Mouse (Mus musculus) hindbrain, postnatal 0 days (tissue): ENCODE measurements at regions not wholly inside any gene's neighbourhood (a gene's known extent, or its start where the extent isn't known, plus 50 kb on each side); places are given as distances from the start of the nearest gene placed in this dataset.

Experiments
- ATAC-seq: fragments of 200-750 bp; cut with Nextera tagmentation; 2 replicates; pipeline ENCODE4 v1.8.0; 2017; ENCODE audit warnings: mild to moderate bottlenecking, moderate TSS enrichment, moderate library complexity
- DNase-seq: peaks from one replicate; pipeline ENCODE4 v3.0.0-alpha.2; 2015; ENCODE audit warnings: low spot score
- H3K27ac ChIP-seq: fragments of 300-500 bp; sonication (generic); 2 replicates; pipeline ENCODE4 v1.5.1; 2014; ENCODE audit warnings: mild to moderate bottlenecking
- H3K27me3 ChIP-seq: fragments of 300-500 bp; sonication (generic); 2 replicates; pipeline ENCODE4 v1.6.1; 2014; ENCODE audit warnings: low read length, mixed read lengths; ENCODE audit not compliant: insufficient read depth
- H3K36me3 ChIP-seq: fragments of 300-500 bp; sonication (generic); 2 replicates; pipeline ENCODE4 v1.6.1; 2014; ENCODE audit warnings: low read length, mixed read lengths; ENCODE audit not compliant: insufficient read depth
- H3K4me1 ChIP-seq: fragments of 300-500 bp; sonication (generic); 2 replicates; pipeline ENCODE4 v1.6.1; 2014; ENCODE audit warnings: antibody characterized with exemption, low read length, mixed read lengths; ENCODE audit not compliant: insufficient read depth
- H3K4me2 ChIP-seq: fragments of 300-500 bp; sonication (generic); 2 replicates; pipeline ENCODE4 v1.6.1; 2014; ENCODE audit warnings: low read depth, mild to moderate bottlenecking, low read length, moderate library complexity, mixed read lengths
- H3K4me3 ChIP-seq: fragments of 300-500 bp; sonication (generic); 2 replicates; pipeline ENCODE4 v1.5.1; 2014; ENCODE audit warnings: low read length
- H3K9ac ChIP-seq: fragments of 300-500 bp; sonication (generic); replicated peaks from 2 replicates; pipeline ENCODE4 v1.6.1; 2014; ENCODE audit warnings: mild to moderate bottlenecking, low read length, moderate library complexity, mixed read lengths
- H3K9me3 ChIP-seq: fragments of 300-500 bp; sonication (generic); 2 replicates; pipeline ENCODE4 v1.6.1; 2016; ENCODE audit warnings: low read length, mixed read lengths
- CTCF ChIP-seq: IDR thresholded peaks from 2 replicates; pipeline ENCODE4 v1.5.1; 2016; ENCODE audit warnings: antibody characterized with exemption, control low read depth, low read depth
- WGBS: fragments of 180-500 bp; shearing (Covaris S2); extraction: QIAGEN DNeasy Blood & Tissue Kit; methylation state at CpG from one replicate; pipeline ENCODE4 v1.1.7; 2014; 5-methylcytosine and 5-hydroxymethylcytosine counted together

DNA sequence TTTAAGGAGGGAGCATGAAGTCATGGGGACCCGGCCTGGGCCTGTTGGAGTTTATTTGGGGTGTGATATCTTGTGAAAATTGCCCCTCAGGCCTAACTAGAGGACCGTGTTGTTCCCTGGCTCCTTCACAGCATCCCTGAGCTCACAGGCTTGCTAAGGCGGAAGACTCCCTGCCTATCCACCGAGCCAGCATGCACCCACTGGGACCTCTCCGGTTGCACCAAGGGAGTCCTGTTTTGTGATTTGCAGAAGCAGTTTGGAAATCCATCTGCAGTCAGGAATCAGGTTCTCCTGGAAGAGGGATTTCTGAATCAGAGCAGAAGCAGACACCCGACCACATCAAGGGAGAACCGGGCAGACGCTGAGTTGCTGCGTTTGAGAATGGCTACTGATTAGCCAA, 61.6 kb upstream of the Vangl1 start:
- Histone ChIP-seq H3K4me3 (no peak overlapping the region), H3K9ac (no peak overlapping the region), H3K4me2 (no peak overlapping the region), H3K27ac (no peak overlapping the region), H3K9me3 (no peaks in the 10 kb centered on the region), H3K36me3 (no peaks in the 10 kb centered on the region), H3K27me3 (no peaks in the 10 kb centered on the region), H3K4me1 (no peaks in the 10 kb centered on the region)
- whole genome bisulfite sequencing, result 77% methylated on average over 9 of the region's 9 CpGs
- ATAC-seq (no peak), DNase-seq (no peak)
- TF ChIP-seq CTCF, result no peak

DNA sequence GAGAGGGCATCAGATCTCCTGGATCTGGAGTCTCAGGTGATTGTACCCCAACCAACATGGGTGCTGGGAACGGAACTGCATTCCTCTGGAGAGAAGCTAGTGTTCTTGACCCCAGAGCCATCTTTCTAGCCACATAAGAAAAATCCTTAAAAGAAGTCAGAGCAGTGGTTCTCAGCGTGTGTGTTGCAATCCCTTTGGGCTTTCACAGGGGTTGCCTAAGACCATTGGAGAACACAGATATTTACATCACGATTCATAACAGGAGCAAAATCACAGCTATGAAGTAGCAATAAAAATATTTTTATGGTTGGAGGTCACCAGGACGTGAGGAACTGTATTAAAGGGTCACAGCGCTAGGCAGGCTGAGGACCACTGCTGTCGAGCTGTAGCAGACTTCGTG, 60.7 kb upstream of the Vangl1 start:
- Histone ChIP-seq H3K4me3 (no peak overlapping the region), H3K4me1 (no peaks in the 10 kb centered on the region), H3K27ac (no peak overlapping the region), H3K9me3 (no peaks in the 10 kb centered on the region), H3K9ac (no peak overlapping the region), H3K27me3 (no peaks in the 10 kb centered on the region), H3K4me2 (no peak overlapping the region), H3K36me3 (no peaks in the 10 kb centered on the region)
- 76% methylated on average over 7 of the region's 7 CpGs for WGBS
- TF ChIP-seq CTCF, result no peak
- no peak for ATAC-seq
- no peak for DNase-seq

DNA sequence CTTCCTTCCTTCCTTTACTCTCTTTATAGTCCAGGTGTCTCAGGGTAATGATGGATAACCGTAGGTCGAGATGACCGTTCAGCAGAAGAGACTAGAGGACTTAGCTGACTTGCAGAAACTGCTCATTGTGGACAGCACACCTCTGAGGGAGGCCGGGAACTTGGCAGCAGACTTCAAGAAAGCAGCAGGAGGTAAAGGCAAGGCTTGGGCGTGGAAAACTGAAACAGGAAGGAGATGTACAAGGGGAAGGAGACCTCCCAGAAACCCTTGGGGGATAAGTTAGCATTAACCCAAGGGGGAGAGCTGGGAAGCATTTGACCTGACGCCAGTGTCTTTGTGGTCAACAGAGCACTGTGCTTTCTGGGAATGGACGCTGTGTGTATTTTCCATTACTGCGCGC, 58.8 kb upstream of the Vangl1 start:
- H3K4me3 ChIP-seq, result no peak overlapping the region
- no peak overlapping the region for H3K9ac ChIP-seq
- H3K27ac ChIP-seq, result no peak overlapping the region
- H3K36me3 ChIP-seq, result no peaks in the 10 kb centered on the region
- no peaks in the 10 kb centered on the region for H3K27me3 ChIP-seq
- DNase-seq (no peak), ATAC-seq (no peak)
- 64% methylated on average over 9 of the region's 9 CpGs for WGBS
- no peaks in the 10 kb centered on the region for H3K4me1 ChIP-seq
- H3K4me2 ChIP-seq, result no peak overlapping the region
- no peak for TF ChIP-seq CTCF
- no peaks in the 10 kb centered on the region for H3K9me3 ChIP-seq

DNA sequence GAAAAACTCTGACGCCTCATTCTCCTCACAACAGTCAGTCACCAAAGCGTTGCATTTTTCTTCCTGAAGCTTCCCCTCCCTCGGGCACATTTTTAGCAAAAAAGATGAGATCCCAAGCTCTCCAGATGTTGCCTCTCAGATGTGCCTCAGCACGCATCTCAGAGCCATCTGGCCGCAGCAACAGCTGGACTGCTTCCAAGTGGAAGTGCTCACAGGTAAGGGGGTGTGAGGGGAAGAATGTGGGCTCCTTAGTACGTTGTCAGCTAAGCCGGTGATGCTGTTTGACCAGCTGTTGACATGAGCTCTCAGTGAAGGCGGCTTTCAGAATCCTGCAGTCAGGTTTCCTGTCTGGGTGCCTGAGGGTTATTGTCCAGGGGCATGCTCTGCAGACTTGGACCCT, 58.2 kb upstream of the Vangl1 start:
- 46% methylated on average over 8 of the region's 8 CpGs for WGBS
- peak; percentile 44; the same call in 1 of the 2 replicates for ATAC-seq
- H3K4me3 ChIP-seq, result no peak overlapping the region
- H3K27me3 ChIP-seq, result no peaks in the 10 kb centered on the region
- H3K36me3 ChIP-seq, result no peaks in the 10 kb centered on the region
- H3K9ac ChIP-seq, result no peak overlapping the region
- no peaks in the 10 kb centered on the region for H3K9me3 ChIP-seq
- H3K4me2 ChIP-seq, result no peak overlapping the region
- peak; percentile 36 for DNase-seq
- H3K27ac ChIP-seq, result no peak overlapping the region
- TF ChIP-seq CTCF, result no peak
- no peaks in the 10 kb centered on the region for H3K4me1 ChIP-seq

DNA sequence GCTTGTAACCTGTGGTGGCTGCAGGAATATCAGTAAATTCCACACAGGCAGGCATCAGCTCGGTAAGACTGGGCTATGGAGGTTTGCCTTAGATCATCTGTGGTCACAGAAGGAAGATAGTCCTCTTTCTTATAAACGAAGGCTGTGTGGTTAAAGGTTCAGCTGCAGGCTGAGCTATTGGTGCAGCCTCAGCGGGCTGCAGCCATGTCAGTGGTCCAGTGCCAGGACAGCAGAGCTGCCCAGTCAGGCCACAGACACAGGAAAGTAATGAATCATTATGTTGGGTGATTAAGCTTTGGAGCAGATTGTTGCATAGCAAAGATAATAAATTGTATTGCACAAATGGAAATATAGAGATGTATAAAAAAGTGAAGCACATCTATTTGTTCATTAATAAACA, 57.0 kb upstream of the Vangl1 start:
- no peak for DNase-seq
- H3K4me3 ChIP-seq, result no peak overlapping the region
- H3K27me3 ChIP-seq, result no peaks in the 10 kb centered on the region
- H3K9me3 ChIP-seq, result no peaks in the 10 kb centered on the region
- H3K4me1 ChIP-seq, result no peaks in the 10 kb centered on the region
- 71% methylated on average over 3 of the region's 3 CpGs for WGBS
- H3K27ac ChIP-seq, result no peak overlapping the region
- H3K9ac ChIP-seq, result no peak overlapping the region
- no peak for TF ChIP-seq CTCF
- ATAC-seq, result no peak
- H3K36me3 ChIP-seq, result no peaks in the 10 kb centered on the region
- no peak overlapping the region for H3K4me2 ChIP-seq
